Mouse (Mus musculus) G1E (cell line): ENCODE data around the gene Gigyf1. TPM values are rescaled to one million over a fixed set of nuclear protein-coding genes. Genes with fewer than 3 reads are reported as not detected.
A peak's percentile ranks its signal among the peaks of the same experiment; 100 is the strongest.

Experiments
- ATAC-seq: 2 replicates; pipeline ENCODE4 v1.8.0; 2016; ENCODE audit warnings: mild to moderate bottlenecking; ENCODE audit not compliant: insufficient number of reproducible peaks, poor library complexity, low FRiP score, severe bottlenecking; ENCODE audit errors: extremely low read depth
- DNase-seq: peaks from one replicate; pipeline ENCODE4 v3.0.0; 2012; ENCODE audit warnings: low spot score
- H3K27me3 ChIP-seq: 2 replicates; pipeline ENCODE4 v1.6.1; 2012; ENCODE audit warnings: mild to moderate bottlenecking, low read length, inconsistent platforms; ENCODE audit not compliant: insufficient read depth
- H3K36me3 ChIP-seq: replicated peaks from 2 replicates; pipeline ENCODE3; 2012; ENCODE audit warnings: mild to moderate bottlenecking, inconsistent platforms
- H3K4me1 ChIP-seq: 2 replicates; pipeline ENCODE4 v1.6.1; 2012; ENCODE audit warnings: low read depth, low read length, inconsistent platforms, mixed read lengths; ENCODE audit not compliant: insufficient read depth
- H3K4me3 ChIP-seq: 2 replicates; pipeline ENCODE4 v1.5.1; 2012; ENCODE audit warnings: low read depth, mild to moderate bottlenecking, inconsistent platforms, low read length, moderate library complexity, mixed read lengths
- H3K9me3 ChIP-seq: replicated peaks from 2 replicates; pipeline ENCODE4 v1.6.1; 2012; ENCODE audit warnings: inconsistent platforms
- CTCF ChIP-seq: IDR thresholded peaks from 2 replicates; pipeline ENCODE4 v1.5.1; 2012; ENCODE audit warnings: low read depth, low read length, inconsistent platforms, mixed read lengths
- GATA1 ChIP-seq: IDR thresholded peaks from 2 replicates; pipeline ENCODE4 v1.6.1; 2012; ENCODE audit warnings: borderline replicate concordance, low read length, inconsistent platforms, mixed read lengths
- GATA2 ChIP-seq: IDR thresholded peaks from 2 replicates; pipeline ENCODE4 v1.6.1; 2012; ENCODE audit warnings: low read depth, low read length, inconsistent platforms, borderline replicate concordance
- POLR2AphosphoS5 ChIP-seq: IDR thresholded peaks from 2 replicates; pipeline ENCODE4 v1.6.1; 2012; ENCODE audit warnings: low read depth, low read length, inconsistent platforms; ENCODE audit not compliant: insufficient replicate concordance
- TAL1 ChIP-seq: conservative IDR thresholded peaks from 2 replicates; pipeline ENCODE4 v1.6.1; 2012; ENCODE audit warnings: low read depth, low read length, inconsistent platforms, mixed read lengths
- polyA plus RNA-seq: library from polyadenylated mRNA; stranded (reverse); fragments of >175 nt; gene quantifications from 2 replicates; pipeline ENCODE4 v1.2.3, GENCODE M21; 2012
- total RNA-seq, 2 experiments: library from RNA; stranded (forward) in 1 of 2; stranded (reverse) in 1 of 2; fragments of 200-1000 nt in 1 of 2; fragments of >200 nt in 1 of 2; fragmentation: Nextera tagmentation in 1 of 2; gene quantifications; 2 replicates each; pipeline ENCODE4 v1.2.3; 2014 to 2017

Gene Gigyf1
- total and polyA plus RNA-seq, 3 experiments = 6.8 to 50.4 (median 30.3) TPM

DNA sequence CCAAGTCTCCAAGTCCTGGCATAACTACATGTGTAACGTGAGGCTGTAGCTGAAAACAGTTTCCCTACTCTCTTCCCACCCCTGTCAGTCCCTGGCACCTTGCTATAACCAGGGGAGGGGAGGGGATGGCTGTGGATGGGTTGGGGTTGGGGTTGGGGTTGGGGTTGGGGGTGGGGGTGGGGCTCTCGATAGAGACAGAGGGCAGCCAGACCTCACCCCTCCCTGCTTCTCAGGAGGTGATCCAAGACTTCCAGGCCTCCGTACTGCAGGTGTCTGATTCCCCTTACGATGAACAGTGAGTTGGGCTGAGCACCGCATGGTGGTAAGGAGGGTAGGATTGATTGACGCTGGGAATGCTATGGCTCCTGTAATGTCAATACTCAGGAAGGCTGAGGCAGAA lies 47.4 kb downstream of the Gigyf1 start:
- ATAC-seq (no peak), DNase-seq (no peak)
- Histone ChIP-seq H3K4me3 (no peak overlapping the region), H3K27me3 (peaks cover 21% of the 10 kb centered on the region), H3K36me3 (no peaks in the 10 kb centered on the region), H3K4me1 (peaks cover 28% of the 10 kb centered on the region), H3K9me3 (peaks cover 5% of the 10 kb centered on the region)
- TF ChIP-seq TAL1 (no peak), GATA2 (no peak), CTCF (no peak), GATA1 (no peak), POLR2AphosphoS5 (no peak)

DNA sequence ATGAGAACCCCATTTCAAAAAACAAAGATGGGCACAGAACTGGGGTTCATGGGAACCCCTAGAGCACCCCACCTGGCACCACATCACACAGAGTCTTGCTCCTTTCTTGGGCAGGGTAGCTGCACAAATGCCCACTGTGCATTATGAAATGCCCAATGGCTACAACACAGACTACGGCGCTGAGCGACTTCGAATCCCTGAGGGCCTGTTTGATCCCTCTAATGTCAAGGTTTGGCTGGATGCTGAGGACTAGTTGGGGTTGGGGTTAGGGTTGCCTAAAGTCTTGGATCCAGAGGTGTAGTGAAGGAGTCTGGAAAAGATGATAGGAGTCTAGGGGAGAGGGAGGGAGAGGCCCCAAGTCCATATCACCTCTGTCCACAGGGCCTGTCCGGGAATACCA lies 48.1 kb downstream of the Gigyf1 start:
- Histone ChIP-seq H3K36me3 (no peaks in the 10 kb centered on the region), H3K4me1 (peaks cover 34% of the 10 kb centered on the region), H3K4me3 (no peak overlapping the region), H3K9me3 (peaks cover 5% of the 10 kb centered on the region), H3K27me3 (peaks cover 17% of the 10 kb centered on the region)
- ATAC-seq (no peak), DNase-seq (no peak)
- TF ChIP-seq POLR2AphosphoS5 = no peak

DNA sequence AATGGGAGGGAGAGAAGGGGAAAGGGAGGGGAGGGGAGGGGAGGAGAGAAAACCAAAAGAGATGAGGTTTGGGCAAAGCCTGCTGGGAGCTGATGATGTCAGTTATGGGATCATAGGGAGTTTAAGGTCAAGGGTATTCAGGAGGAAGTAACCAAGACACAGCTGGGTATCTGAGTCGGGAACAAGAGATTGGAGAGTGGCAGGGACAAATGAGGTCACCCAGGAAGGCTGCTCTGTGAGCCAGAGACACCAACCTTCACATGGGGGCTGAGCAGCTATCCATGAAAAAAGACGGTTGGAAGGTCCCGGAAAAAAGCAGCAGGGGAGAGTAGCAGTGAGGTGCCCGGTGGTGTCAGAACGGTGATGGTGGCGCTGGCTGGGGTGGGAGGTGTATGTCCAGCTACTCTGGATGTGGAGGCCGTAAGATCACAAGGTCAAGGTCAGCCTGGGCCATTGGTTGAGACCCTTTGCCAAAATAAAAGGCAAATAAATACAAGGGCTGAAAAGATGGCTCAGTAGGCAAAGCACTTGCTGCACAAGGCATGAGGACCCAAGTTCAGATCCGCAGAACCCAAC lies 50.0 kb downstream of the Gigyf1 start:
- TF ChIP-seq TAL1 (no peak), GATA1 (no peak), GATA2 (no peak), POLR2AphosphoS5 (no peak), CTCF (no peak)
- H3K36me3 ChIP-seq = peaks cover 14% of the 10 kb centered on the region
- peaks cover 5% of the 10 kb centered on the region for H3K9me3 ChIP-seq
- H3K4me1 ChIP-seq = peaks cover 49% of the 10 kb centered on the region
- H3K4me3 ChIP-seq = no peak overlapping the region; the same call in 1 of the 2 replicates
- DNase-seq = no peak
- ATAC-seq = no peak
- H3K27me3 ChIP-seq = 0 out of 2 replicates have a peak, but pooled peaks cover 5% of the 10 kb centered on the region

DNA sequence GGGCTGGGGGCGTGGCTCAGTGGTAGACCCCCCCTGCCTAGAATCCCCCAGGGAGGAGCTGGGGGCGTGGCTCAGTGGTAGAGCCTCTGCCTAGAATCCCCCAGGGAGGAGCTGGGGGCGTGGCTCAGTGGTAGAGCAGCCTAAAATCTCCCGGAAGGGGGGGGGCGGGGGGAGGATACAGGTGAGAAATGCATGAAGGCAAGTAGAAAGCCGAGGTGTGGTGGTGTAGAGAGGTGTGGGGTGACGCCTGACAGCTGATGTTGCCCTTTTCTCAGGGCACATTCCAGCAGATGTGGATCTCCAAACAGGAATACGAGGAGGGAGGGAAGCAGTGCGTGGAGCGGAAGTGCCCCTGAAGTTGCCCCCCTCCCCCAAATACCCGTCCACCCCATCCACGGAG lies 50.7 kb downstream of the Gigyf1 start:
- no peak for DNase-seq
- H3K4me1 ChIP-seq = peaks cover 56% of the 10 kb centered on the region
- 0 out of 2 replicates have a peak, but pooled peaks cover 5% of the 10 kb centered on the region for H3K27me3 ChIP-seq
- H3K9me3 ChIP-seq = peaks cover 5% of the 10 kb centered on the region
- peak overlapping the region; percentile 62; the same call in 1 of the 2 replicates for H3K4me3 ChIP-seq
- TF ChIP-seq TAL1 = no peak
- TF ChIP-seq GATA2 = no peak
- no peak for TF ChIP-seq POLR2AphosphoS5
- TF ChIP-seq GATA1 = no peak
- no peak for TF ChIP-seq CTCF
- ATAC-seq = no peak
- H3K36me3 ChIP-seq = peaks cover 21% of the 10 kb centered on the region

DNA sequence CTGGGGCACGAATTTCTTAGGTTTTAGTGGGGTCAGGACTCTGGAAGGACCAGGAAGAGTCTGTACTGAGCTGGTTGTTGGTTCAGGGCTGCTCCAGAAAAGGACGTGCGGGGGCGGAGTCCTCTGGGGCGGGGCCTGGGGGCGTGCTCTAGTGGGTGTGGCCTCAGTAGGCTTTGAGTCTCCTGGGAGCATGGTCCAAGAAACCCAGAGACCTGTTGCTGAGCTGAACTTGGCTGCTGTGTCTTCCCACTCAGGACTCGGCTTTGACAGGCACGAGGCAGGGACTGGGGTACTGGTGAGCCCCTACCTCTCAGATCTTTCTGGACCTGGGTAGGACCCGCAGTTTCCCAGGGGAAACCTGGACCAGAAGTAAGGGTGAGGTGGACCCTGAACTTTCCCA lies 51.3 kb downstream of the Gigyf1 start, which contains the start of gene Tfr2:
TSS of gene Tfr2 (plus strand) at position 176 of the 400 bp plus-strand sequence.
- Histone ChIP-seq H3K4me1 (peaks cover 63% of the 10 kb centered on the region), H3K4me3 (peak within 1 kb of the TSS; percentile 82), H3K36me3 (peaks cover 28% of the 10 kb centered on the region), H3K27me3 (0 out of 2 replicates have a peak, but pooled peaks cover 5% of the 10 kb centered on the region), H3K9me3 (peaks cover 5% of the 10 kb centered on the region)
- ATAC-seq (peak; percentile 51), DNase-seq (peak; percentile 84)
- no peak for TF ChIP-seq POLR2AphosphoS5
- no peak for TF ChIP-seq GATA1
- TF ChIP-seq TAL1 = no peak
- no peak for TF ChIP-seq CTCF
- no peak for TF ChIP-seq GATA2

DNA sequence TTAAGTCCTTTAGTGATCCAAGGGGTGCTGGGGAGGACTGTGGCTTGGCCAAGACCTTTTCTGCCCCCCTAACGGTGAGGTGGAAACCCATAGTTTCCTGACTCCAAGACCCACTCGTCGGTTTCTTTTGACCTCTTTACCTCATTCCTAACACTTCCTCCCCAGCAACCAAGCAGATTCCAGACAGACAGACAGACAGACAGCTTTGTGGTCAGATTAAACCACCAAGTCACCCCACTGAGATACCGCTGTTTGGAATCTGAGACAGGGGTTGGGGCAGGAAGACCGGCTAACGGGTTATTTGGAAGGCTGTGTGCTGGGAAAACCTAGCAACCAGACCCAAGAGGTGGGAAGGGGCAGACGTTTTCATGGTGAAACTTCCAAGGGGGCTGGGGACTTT lies 51.8 kb downstream of the Gigyf1 start:
- Histone ChIP-seq H3K9me3 (peaks cover 5% of the 10 kb centered on the region), H3K27me3 (0 out of 2 replicates have a peak, but pooled peaks cover 3% of the 10 kb centered on the region), H3K36me3 (peaks cover 33% of the 10 kb centered on the region), H3K4me3 (peak overlapping the region; percentile 82), H3K4me1 (peaks cover 68% of the 10 kb centered on the region)
- peak; percentile 38 for DNase-seq
- TF ChIP-seq POLR2AphosphoS5 = no peak
- no peak for TF ChIP-seq CTCF
- no peak for TF ChIP-seq GATA2
- TF ChIP-seq GATA1 = no peak
- no peak for TF ChIP-seq TAL1
- ATAC-seq = no peak
